Mouse (Mus musculus): ENCODE measurements around the gene Wdr66. TPM values are rescaled to one million over a fixed set of nuclear protein-coding genes. Genes with fewer than 3 reads are reported as not detected.
"Not testable (repeated sequence)": the region's sequence is repeated elsewhere in the genome, so short reads cannot be mapped to it uniquely, and the experiment has no call there.

Gene Wdr66
- total RNA-seq (2017): 1.0 and 2.1 TPM in 2 replicates

DNA sequence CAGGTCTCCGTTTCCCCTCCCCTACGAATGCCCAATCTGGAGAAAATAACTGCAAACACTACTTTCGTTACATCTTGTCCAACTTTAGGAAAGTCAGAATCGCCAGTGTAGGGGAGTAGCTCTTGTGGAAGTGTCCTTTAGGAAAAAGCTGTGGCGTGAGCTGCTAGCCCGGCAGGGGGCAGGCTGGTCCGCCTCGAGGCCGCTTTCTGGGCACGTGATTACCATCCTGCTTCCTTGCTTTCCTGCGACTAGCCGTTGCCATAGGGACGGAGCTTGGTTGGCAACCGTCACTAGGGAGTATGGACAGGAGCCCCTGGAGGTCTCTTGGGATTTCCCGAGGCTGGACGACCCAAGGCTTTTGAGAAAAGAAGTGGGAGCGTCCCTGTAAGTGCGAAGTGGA lies at the start of gene Wdr66:
TSS of gene Wdr66 (plus strand) at position 269 of the 400 bp plus-strand sequence.
- no peak for ATAC-seq (ENCODE audit: extremely low read depth, insufficient number of reproducible peaks, low FRiP score, poor library complexity, severe bottlenecking)

DNA sequence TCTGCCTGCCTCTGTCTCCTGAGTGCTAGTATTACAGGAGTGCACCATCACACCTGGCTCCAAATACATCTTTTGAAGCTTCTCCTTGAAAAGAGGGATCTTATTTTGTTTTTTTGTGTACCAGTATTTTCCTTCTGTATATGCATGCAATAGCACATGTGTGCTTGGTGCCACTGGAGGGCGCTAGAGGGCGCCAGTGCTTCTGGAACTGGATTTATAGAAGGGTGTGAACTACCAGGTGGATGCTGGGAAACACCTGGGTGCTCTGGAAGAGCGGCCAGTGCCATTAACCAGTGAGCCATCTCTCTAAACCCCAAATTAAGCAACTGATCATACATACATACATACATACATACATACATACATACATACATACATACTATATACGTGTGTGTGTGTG lies 49.1 kb upstream of the Wdr66 start:
- ATAC-seq (ENCODE audit: extremely low read depth, insufficient number of reproducible peaks, low FRiP score, poor library complexity, severe bottlenecking): not testable (repeated sequence)

- not testable (repeated sequence) for ATAC-seq (ENCODE audit: extremely low read depth, insufficient number of reproducible peaks, low FRiP score, poor library complexity, severe bottlenecking)
Observed at GRCm38 (mm10) chr5:123203591-123203990, 48.3 kb upstream of the Wdr66 start.

GRCm38 (mm10) chr5:123222346-123223050 lies 29.4 kb upstream of the Wdr66 start:
- ATAC-seq (ENCODE audit: extremely low read depth, insufficient number of reproducible peaks, low FRiP score, poor library complexity, severe bottlenecking): not testable (repeated sequence)

DNA sequence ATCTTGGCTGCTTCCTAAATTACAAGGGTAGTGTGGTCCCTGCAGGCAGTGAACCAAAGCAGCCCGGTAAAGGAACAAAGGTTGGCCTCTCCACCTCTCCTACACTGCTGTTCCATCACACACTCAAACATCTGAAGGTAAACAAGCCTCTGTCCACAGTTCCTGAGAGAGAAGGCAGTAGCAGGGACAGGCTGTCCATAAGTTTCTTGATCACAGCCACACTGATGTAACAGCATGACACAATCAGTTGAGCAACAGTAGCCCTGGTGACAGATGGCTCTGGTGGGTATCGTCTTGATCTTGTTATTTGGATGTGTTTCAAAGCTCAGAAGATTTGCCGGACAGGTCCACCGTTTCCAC lies 28.9 kb upstream of the Wdr66 start:
- ATAC-seq (ENCODE audit: extremely low read depth, insufficient number of reproducible peaks, low FRiP score, poor library complexity, severe bottlenecking): no peak

- ATAC-seq (ENCODE audit: extremely low read depth, insufficient number of reproducible peaks, low FRiP score, poor library complexity, severe bottlenecking): not testable (repeated sequence)
Observed at GRCm38 (mm10) chr5:123223861-123224260, 28.0 kb upstream of the Wdr66 start.

- no peak for ATAC-seq (ENCODE audit: extremely low read depth, insufficient number of reproducible peaks, low FRiP score, poor library complexity, severe bottlenecking)
Observed at GRCm38 (mm10) chr5:123226851-123227250, 25.1 kb upstream of the Wdr66 start.

GRCm38 (mm10) chr5:123227762-123228523 lies 24.0 kb upstream of the Wdr66 start:
- ATAC-seq (ENCODE audit: extremely low read depth, insufficient number of reproducible peaks, low FRiP score, poor library complexity, severe bottlenecking): peak; percentile 83

GRCm38 (mm10) chr5:123228524-123228922 lies 23.4 kb upstream of the Wdr66 start:
- ATAC-seq (ENCODE audit: extremely low read depth, insufficient number of reproducible peaks, low FRiP score, poor library complexity, severe bottlenecking): no peak

DNA sequence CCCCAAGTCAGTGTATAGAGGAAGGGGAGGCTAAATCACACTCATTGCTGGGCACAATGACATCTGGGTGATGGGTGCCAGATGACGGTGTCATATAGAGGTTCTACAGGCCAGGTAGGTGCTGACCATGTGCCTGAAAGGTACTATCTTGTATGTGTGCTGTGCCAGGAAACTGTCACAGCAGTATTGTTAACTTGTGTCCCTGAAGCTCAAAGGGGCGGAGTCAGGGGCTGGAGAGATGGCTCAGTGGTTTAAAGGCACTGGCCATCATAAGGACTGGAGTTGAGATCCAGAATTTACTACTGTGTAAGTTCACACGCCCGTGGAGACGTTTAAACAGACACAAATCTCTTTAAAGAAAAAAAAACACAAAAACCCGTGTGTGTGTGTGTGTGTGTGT lies 22.6 kb upstream of the Wdr66 start:
- ATAC-seq (ENCODE audit: extremely low read depth, insufficient number of reproducible peaks, low FRiP score, poor library complexity, severe bottlenecking): no peak

DNA sequence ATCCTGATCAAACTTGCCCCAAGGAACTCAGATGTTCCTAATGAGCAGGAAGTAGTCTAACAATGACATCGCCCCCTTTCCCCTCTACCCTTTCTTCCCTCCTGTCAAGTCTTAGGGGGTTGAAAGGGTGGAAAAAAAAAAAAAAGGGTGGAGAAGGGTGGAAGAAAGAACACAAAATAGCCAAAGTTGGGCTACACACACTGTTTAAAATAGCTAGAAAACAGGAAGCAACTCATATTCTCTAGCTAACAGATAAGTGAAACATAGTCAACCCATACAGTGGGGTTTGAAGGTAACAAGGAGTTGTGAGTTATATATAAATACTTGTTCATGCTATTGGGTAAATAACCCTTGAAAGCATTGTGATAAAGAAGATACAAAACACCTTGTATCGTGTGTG lies 19.7 kb upstream of the Wdr66 start:
- ATAC-seq (ENCODE audit: extremely low read depth, insufficient number of reproducible peaks, low FRiP score, poor library complexity, severe bottlenecking): no peak

DNA sequence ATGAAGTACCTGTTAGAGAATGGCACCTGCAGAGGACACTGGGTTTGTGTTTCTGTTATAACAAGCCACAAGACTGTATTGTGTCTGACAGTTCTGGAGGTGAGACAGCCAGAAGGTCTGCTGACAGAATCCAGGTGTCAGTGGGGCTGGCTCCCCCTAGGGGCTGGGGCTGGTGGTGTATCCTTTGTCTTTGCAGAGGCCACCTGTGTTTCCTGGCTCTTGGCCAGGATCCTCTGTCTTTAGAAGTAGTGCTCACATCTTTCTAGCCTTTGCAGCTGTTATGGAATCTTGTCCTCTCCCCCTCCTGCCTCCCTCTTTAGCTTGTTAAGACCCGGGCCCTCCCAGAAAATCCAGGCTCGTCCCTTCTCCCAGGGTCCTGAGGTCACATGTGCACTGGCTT lies 16.2 kb upstream of the Wdr66 start:
- ATAC-seq (ENCODE audit: extremely low read depth, insufficient number of reproducible peaks, low FRiP score, poor library complexity, severe bottlenecking): peak; percentile 60; the same call in 1 of the 2 replicates

DNA sequence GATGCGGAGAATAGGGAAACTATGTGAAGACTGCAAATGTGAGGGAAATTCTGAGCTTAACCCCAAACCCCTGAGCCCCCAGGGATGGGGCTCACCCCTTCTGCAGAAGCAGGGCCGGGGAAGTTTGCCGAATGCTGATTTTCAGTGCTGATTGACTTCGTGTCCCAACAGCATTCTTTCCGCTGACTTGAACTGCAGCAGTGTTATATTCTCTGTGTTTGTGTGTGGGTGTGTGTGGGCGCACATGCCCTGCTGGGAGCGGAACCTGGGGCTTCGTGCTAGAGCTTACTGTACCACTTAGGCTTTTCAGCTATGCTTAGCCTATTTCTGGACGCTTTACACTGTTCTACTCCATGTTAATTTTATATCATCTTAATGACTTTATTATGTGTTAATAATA lies 15.5 kb upstream of the Wdr66 start:
- no peak for ATAC-seq (ENCODE audit: extremely low read depth, insufficient number of reproducible peaks, low FRiP score, poor library complexity, severe bottlenecking)

DNA sequence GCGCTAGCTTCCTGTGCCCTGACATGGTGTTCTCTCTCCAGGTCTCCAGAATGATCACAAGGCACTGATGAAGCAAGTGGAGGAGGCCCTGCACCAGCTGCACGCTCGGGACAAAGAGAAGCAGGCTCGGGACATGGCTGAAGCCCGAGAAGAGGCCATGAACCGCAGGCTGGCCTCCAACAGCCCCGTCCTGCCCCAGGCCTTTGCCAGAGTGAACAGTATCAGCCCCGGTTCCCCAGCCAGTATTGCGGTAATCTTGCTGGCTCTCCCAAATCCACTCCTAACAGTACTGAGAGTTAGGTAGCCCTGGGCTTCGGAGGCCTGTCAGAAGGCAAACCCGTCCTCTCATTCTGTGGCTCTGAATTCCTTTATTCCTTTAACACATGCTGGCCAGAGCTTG lies 12.4 kb upstream of the Wdr66 start:
- ATAC-seq (ENCODE audit: extremely low read depth, insufficient number of reproducible peaks, low FRiP score, poor library complexity, severe bottlenecking): no peak

- ATAC-seq (ENCODE audit: extremely low read depth, insufficient number of reproducible peaks, low FRiP score, poor library complexity, severe bottlenecking): 0 out of 2 replicates have a peak, but pooled peaks have one; percentile 19
Observed at GRCm38 (mm10) chr5:123245518-123245917, 6.4 kb upstream of the Wdr66 start.

- no peak for ATAC-seq (ENCODE audit: extremely low read depth, insufficient number of reproducible peaks, low FRiP score, poor library complexity, severe bottlenecking)
Observed at GRCm38 (mm10) chr5:123251390-123251789, 512 bp upstream of the Wdr66 start.

DNA sequence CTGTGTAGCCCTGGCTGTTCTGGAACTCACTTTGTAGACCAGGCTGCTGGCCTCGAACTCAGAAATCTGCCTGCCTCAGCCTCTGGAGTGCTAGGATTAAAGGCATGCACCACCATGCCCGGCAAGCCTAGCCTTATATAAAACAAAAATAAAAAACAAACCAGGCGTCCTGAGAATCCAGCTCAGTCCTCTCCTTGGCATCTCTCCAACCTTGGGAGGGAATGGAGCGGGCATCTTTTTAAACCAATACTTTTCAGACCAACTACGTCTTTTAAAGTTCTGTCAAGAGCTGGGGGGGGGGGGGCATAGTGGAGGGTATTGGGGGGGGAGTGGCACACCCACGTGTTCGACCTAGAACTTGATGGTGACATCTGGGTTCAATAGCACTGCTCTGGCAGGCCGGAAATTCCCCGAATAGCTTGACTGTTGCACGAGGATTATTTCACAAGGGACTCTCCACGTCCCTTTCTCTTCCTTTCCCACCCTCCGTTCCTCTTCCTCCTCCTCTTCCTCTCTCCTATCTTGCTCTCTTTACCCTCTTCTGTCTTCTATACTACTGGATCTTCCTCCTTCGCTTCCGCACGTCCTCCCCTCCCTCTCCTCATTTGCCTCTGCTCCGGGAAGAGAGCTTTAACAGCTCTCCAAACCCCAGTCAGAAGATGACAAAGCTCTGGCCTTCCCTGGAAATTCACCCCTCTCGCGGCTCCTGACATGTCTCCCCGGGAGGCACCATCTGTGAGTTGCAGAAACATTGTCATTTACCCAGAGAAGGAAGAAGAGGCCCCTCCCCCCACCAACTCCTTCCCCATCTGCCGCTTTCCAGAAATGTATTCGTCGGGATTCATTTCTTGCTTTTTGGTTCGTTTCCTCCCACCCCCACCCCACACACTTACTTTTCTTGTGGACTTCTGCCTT lies 5.2 kb downstream of the Wdr66 start:
- ATAC-seq (ENCODE audit: extremely low read depth, insufficient number of reproducible peaks, low FRiP score, poor library complexity, severe bottlenecking): no peak

DNA sequence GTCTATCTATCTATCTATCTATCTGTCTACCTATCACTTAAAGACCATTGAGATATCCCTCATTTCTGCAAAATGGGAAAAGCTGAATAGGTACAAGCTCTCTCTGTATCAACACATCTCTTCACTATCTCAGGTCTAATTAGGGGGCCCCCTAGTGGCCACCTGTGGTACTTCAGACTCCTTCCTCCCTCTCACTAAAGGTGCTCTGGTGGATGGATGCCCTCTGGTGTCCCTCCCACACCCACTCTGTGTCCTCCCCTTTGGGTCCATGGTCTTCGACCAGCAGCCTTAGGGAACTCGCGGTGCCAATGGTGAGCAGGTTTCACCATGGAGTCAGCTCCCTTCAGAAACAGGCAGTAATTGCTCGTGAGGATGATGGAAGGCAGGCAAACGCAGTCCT lies 7.1 kb downstream of the Wdr66 start:
- ATAC-seq (ENCODE audit: extremely low read depth, insufficient number of reproducible peaks, low FRiP score, poor library complexity, severe bottlenecking): peak; percentile 33; the same call in 1 of the 2 replicates

DNA sequence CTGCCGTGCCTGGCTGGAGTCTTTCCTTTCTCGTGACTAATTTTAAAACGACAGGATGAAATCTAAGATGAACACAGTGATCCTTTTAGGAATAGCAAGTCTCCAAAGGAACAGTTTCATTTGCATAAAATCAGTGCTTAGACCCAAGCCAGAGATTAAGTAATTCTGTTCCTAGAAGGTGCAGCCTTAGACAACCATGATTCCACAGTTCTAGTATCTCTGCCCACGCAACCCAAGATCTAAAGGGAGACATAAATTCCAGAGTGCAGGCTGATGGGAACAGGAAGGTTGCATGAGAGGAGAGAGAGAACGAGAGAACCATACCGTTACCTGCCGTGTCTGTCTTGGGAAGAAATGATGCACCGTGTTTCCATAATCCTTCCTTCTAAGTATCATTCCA lies 8.8 kb downstream of the Wdr66 start:
- no peak for ATAC-seq (ENCODE audit: extremely low read depth, insufficient number of reproducible peaks, low FRiP score, poor library complexity, severe bottlenecking)
